Mouse (Mus musculus) thymus, postnatal 4 days (tissue): ENCODE data around the gene Zfyve28.

Source experiments
- DNase-seq: peaks from one replicate; pipeline ENCODE4 v3.0.0; 2021

Gene Zfyve28

DNA sequence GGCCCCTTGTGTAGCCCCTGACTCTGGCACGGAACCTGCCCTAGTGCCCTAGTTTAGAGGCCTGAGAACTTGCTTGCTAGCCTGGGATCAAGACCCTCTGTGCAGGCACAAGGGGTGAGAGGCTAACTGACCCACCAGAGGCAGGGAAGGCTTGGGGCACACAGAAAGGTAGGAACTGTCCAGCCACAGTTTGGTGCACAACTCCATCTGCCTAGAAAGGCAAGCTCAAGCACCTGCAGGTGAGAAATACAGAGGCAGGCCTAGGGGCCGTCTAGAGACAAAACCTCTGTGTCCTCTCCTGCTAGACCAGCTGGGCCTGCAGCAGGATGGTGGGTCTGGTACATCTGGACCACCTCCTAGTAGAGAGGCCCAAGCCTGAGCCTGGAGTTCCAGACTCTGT is 114.2 kb downstream of the Zfyve28 start:
- no peak for DNase-seq

DNA sequence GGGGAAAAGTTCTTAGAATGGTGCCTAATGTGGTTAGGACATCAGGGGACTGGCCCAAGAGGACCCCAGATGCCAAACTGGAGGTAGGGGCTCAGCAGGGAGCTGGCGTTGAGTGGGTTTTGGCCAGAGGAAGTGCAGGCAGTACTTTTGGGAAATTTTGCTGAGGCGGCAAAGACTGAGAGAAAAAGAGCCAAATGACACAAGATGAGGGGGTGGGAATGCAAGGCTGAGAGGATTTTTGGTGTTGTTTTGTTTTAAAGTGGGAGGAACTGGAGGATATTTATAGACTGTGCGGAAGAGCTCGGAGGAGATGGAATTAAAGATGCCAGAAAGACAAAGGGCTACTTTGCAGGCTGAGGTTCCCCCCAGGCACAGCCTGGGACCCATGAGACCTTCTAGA is 117.5 kb downstream of the Zfyve28 start:
- no peak for DNase-seq

DNA sequence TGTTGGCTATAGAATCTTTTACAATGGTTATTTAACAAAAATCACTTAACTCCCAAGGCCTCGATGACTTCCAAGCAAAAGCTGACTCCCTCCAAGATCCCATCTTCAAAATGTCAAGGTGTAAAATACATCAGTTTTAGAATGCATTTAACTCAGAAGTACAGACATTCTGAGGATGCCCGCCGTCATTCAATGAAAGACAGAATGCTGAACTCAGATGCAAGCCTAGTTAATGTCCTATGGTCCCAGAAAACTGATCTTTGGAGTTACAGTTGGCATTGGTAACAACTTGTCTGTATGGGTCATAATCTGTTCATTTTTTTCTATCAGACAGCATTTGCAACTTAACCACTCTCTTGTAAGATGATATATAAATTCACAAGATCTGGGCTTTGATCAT is 118.3 kb downstream of the Zfyve28 start:
- DNase-seq, result no peak

DNA sequence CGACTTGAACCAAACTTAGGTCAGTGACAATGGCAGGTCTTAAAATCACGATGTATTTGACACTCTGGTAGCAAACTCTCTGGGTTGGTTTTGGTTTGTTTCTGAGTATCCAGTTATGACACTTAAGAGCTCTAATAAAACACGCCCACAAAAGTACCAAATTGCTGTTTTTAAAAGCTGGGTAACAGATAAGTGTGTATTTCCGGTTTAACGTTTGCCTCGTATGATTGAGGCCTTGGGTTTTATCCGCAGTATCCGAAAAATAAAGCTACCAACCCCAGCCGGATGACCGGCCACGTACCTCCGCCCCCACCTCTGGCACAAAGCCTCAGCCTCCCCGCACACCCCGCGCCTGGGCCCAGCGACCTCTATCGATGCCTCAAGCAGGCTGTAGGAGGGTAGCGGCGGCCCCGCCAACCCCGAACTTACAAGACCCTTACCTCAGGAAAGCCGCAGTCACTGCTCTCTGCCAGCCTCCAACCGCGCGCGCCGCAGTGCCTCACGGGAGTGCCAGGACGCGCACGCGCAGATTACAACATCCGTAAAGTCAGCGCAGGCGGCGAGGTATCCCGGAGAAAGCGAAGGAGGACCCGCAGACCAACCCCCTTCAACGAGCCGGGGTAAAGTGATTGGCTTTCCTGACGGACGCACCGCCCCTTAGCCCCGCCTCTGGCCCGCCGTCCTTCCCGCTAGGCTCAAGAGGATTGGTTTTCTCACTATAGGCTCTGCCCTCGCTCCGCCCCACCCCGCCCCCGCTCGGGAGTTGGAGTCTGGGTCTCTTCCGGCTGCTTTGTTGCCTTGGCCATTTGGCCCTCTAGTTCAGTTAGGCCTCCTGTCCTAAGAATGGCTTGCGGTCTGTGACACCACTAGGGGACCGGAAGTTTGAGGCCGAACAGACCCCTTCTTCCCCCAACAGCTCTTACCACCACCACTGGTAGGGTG is 119.0 kb downstream of the Zfyve28 start, which contains the start of the genes Poln and Haus3:
TSS of gene Poln (minus strand) at position 499 of the 942 bp plus-strand sequence.
TSS of gene Haus3 (minus strand) at position 578 of the 942 bp plus-strand sequence.
- peak; percentile 97 for DNase-seq

DNA sequence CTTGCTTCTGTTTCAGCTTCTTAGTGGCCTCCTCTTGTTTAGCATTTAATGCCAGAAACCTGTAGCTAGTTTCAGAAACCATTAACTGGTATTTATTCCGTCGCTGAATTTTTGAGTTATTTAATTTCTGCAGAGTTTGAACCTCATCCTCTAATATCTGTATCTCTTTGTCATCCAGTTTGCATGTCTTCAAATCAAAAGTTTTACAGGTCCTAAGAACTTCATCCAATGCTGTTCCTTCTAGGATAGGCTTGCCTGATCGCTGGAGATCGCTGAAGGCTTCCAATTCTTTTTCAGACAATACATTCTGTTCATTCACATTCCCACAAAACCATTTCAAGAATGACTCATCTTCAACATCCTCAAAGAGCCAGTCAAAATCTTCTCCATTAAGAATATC is 120.4 kb downstream of the Zfyve28 start:
- no peak for DNase-seq

DNA sequence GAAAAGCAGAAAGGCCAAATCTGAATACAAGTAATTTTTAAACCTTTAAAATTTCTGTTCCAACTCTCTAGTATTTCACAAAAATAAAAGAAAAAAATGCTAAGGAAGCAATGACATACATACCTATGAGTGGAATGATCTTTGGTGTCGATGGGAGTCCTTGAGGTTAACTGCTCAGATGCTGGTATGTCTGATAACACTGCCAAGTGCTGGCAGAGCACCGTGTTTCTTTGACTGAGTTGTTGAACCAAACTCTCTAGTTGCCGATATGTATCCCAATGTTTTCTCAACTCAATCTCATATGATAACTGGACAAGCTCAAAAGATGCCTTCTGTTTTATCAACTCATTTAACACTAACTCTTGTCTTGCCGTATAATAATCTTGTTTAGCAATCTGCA is 122.5 kb downstream of the Zfyve28 start:
- DNase-seq, result no peak

DNA sequence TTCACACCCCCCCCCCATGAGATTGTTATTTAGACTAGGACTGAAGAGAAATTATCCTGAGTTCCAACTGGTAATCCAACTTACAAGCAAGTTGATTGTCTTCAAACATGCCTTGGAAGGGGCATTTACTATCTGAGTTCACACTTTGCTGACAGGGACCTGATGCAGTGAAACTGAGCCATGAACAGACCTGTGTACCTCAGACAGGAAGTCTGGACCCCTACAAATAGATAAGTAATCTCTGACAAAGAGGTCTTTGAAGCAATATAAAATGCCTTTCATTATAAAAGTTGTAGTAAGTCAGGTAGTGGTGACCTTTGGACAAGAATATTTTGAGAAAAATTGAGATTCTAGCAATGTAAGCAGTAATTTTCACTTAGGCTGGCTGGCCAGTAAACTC is 139.8 kb downstream of the Zfyve28 start:
- DNase-seq, result no peak

DNA sequence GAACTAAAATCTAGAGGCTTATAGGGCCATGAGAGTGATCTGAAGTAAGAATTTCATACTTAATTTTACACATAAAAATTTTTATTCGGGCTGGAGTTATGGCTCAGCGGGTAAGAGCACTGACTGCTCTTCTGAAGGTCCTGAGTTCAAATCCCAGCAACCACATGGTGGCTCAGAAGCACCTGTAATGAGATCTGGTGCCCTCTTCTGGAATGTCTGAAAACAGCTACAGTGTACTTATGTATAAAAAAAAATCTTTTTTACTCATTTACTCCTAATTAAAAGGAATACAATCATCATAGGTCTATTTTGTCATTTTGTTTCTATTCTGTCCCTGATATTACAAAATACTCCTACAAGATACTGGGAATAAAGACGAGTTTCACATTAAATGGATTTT is 140.7 kb downstream of the Zfyve28 start:
- no peak for DNase-seq
